Mouse (Mus musculus) myocyte (in vitro differentiated cells): ENCODE results near the gene Espnl. TPM values are rescaled to one million over a fixed set of nuclear protein-coding genes. Genes with fewer than 3 reads are reported as not detected.

Experiments
- H3K27me3 ChIP-seq: one replicate; pipeline ENCODE4 v1.6.1; 2011; ENCODE audit not compliant: control insufficient read depth, insufficient read depth, insufficient read length
- H3K36me3 ChIP-seq: one replicate; pipeline ENCODE4 v1.6.1; 2011; ENCODE audit not compliant: control insufficient read depth, insufficient read depth
- H3K4me2 ChIP-seq: one replicate; pipeline ENCODE4 v1.6.1; 2011; ENCODE audit warnings: low read depth, control low read depth
- H3K4me3 ChIP-seq: one replicate; pipeline ENCODE4 v1.5.1; 2011; ENCODE audit warnings: mild to moderate bottlenecking, control low read depth, moderate library complexity
- H3K79me2 ChIP-seq: one replicate; pipeline ENCODE4 v1.6.1; 2011; ENCODE audit not compliant: control insufficient read depth, insufficient read depth
- H3ac ChIP-seq: one replicate; pipeline ENCODE4 v1.6.1; 2011; ENCODE audit not compliant: control insufficient read depth, insufficient read length
- CEBPB ChIP-seq: IDR thresholded peaks from 2 replicates; pipeline ENCODE4 v1.6.1; 2011; ENCODE audit warnings: mild to moderate bottlenecking, moderate library complexity; ENCODE audit not compliant: poor library complexity, insufficient read depth, severe bottlenecking
- E2F4 ChIP-seq: IDR thresholded peaks from one replicate; pipeline ENCODE4 v1.6.1; 2011; ENCODE audit warnings: mild to moderate bottlenecking, control low read depth, moderate library complexity; ENCODE audit not compliant: insufficient read depth
- MAX ChIP-seq: IDR thresholded peaks from one replicate; pipeline ENCODE4 v1.6.1; 2011; ENCODE audit warnings: low read depth, mild to moderate bottlenecking, control low read depth
- MYOD1 ChIP-seq, 3 experiments: IDR thresholded peaks; one replicate each; pipeline ENCODE4 v1.6.1; 2011; ENCODE audit warnings: control low read depth in 2 of 3, low read depth in 2 of 3, mild to moderate bottlenecking in 2 of 3, moderate library complexity in 1 of 3; ENCODE audit not compliant: insufficient read length in 2 of 3, control insufficient read depth in 1 of 3
- MYOG ChIP-seq, 3 experiments: IDR thresholded peaks; one replicate each; pipeline ENCODE4 v1.6.1; 2011; ENCODE audit warnings: control low read depth in 2 of 3, low read depth in 2 of 3, mild to moderate bottlenecking in 2 of 3; ENCODE audit not compliant: insufficient read length in 2 of 3, control insufficient read depth in 1 of 3, insufficient read depth in 1 of 3
- POLR2A ChIP-seq: IDR thresholded peaks from one replicate; pipeline ENCODE4 v1.6.1; 2011; ENCODE audit warnings: low read depth, mild to moderate bottlenecking, control low read depth, moderate library complexity; ENCODE audit not compliant: insufficient read length
- POLR2AphosphoS2 ChIP-seq: IDR thresholded peaks from one replicate; pipeline ENCODE4 v1.6.1; 2011; ENCODE audit warnings: low read depth, control low read depth; ENCODE audit not compliant: insufficient read length
- REST ChIP-seq: IDR thresholded peaks from one replicate; pipeline ENCODE4 v1.6.1; 2011; ENCODE audit warnings: mild to moderate bottlenecking, control low read depth, moderate library complexity; ENCODE audit not compliant: insufficient read depth, insufficient read length
- SRF ChIP-seq: IDR thresholded peaks from one replicate; pipeline ENCODE4 v1.6.1; 2011; ENCODE audit warnings: low read depth; ENCODE audit not compliant: control insufficient read depth, insufficient read length
- TCF12 ChIP-seq: IDR thresholded peaks from one replicate; pipeline ENCODE4 v1.6.1; 2011; ENCODE audit warnings: mild to moderate bottlenecking, control low read depth; ENCODE audit not compliant: poor library complexity, insufficient read depth, severe bottlenecking
- TCF3 ChIP-seq: IDR thresholded peaks from one replicate; pipeline ENCODE4 v1.6.1; 2011; ENCODE audit warnings: low read depth, control low read depth; ENCODE audit not compliant: insufficient read length
- USF1 ChIP-seq: IDR thresholded peaks from one replicate; pipeline ENCODE4 v1.6.1; 2011; ENCODE audit warnings: low read depth, mild to moderate bottlenecking, control low read depth, moderate library complexity
- polyA plus RNA-seq: library from polyadenylated mRNA; unstranded; fragments of >200 nt; fragmentation: generic; extraction: Trizol; gene quantifications from one replicate; pipeline ENCODE4 v1.2.1, GENCODE M21; 2012; ENCODE audit warnings: missing spikeins

The Espnl gene
- polyA plus RNA-seq, 1 experiment: 0.12 TPM

- Histone ChIP-seq H3K4me3 (no peak overlapping the region), H3ac (no peak overlapping the region), H3K27me3 (no peaks in the 10 kb centered on the region), H3K4me2 (no peak overlapping the region), H3K79me2 (no peaks in the 10 kb centered on the region), H3K36me3 (peaks cover 14% of the 10 kb centered on the region)
- peak; percentile 27 for TF ChIP-seq POLR2AphosphoS2
- no peak for TF ChIP-seq SRF
These were observed 43.2 kb downstream of the Espnl start for GRCm38 (mm10) chr1:91364822-91365644.

- Histone ChIP-seq H3K4me3 (peak overlapping the region; percentile 28), H3K36me3 (peaks cover 13% of the 10 kb centered on the region), H3K79me2 (no peaks in the 10 kb centered on the region), H3K4me2 (peak overlapping the region; percentile 30), H3ac (peak overlapping the region; percentile 24), H3K27me3 (no peaks in the 10 kb centered on the region)
- TF ChIP-seq POLR2A (no peak), MYOD1 (IDR thresholded peaks at IDR 0.05; ENCODE audit: control insufficient read depth in 1 of 3, insufficient read length in 2 of 3, low read depth in 2 of 3) (peak in 1 of 3 experiments; percentile 1), POLR2AphosphoS2 (peak; percentile 34)
These were observed 43.9 kb downstream of the Espnl start for GRCm38 (mm10) chr1:91365816-91366214.

GRCm38 (mm10) chr1:91366215-91367108 is 44.6 kb downstream of the Espnl start, which contains the start of gene Erfe:
Erfe (plus strand) TSS chr1:91366430.
- no peaks in the 10 kb centered on the region for H3K27me3 ChIP-seq
- H3ac ChIP-seq: peak within 1 kb of the TSS; percentile 24
- no peaks in the 10 kb centered on the region for H3K79me2 ChIP-seq
- peak within 1 kb of the TSS; percentile 69 for H3K4me2 ChIP-seq
- H3K4me3 ChIP-seq: peak within 1 kb of the TSS; percentile 28
- TF ChIP-seq POLR2AphosphoS2 (peak; percentile 80), TCF12 (no peak), POLR2A (peak; percentile 63), USF1 (no peak), MYOD1 (IDR thresholded peaks at IDR 0.05; ENCODE audit: control insufficient read depth in 1 of 3, insufficient read length in 2 of 3, low read depth in 2 of 3) (peak in 1 of 3 experiments; percentile 24), E2F4 (peak; percentile 88), CEBPB (no peak)
- H3K36me3 ChIP-seq: peaks cover 9% of the 10 kb centered on the region

GRCm38 (mm10) chr1:91367295-91367694 is 45.4 kb downstream of the Espnl start:
- H3K4me3 ChIP-seq: peak overlapping the region; percentile 28
- H3K4me2 ChIP-seq: peak overlapping the region; percentile 69
- TF ChIP-seq MYOD1 (IDR thresholded peaks at IDR 0.05; ENCODE audit: control insufficient read depth in 1 of 3, insufficient read length in 2 of 3, low read depth in 2 of 3) (no peak), POLR2AphosphoS2 (no peak), REST (no peak), MAX (no peak), E2F4 (no peak), POLR2A (no peak), TCF12 (no peak)

GRCm38 (mm10) chr1:91369408-91369807 is 47.5 kb downstream of the Espnl start:
- Histone ChIP-seq H3K4me2 (no peak overlapping the region), H3K36me3 (peaks cover 8% of the 10 kb centered on the region), H3ac (no peak overlapping the region), H3K27me3 (no peaks in the 10 kb centered on the region), H3K79me2 (no peaks in the 10 kb centered on the region), H3K4me3 (no peak overlapping the region)
- TF ChIP-seq MAX: no peak
- TF ChIP-seq TCF3: no peak
- TF ChIP-seq E2F4: no peak
- TF ChIP-seq POLR2A: no peak
- TF ChIP-seq POLR2AphosphoS2: no peak
- no peak for TF ChIP-seq REST
- peak in 1 of 3 experiments; percentile 68 for TF ChIP-seq MYOD1 (IDR thresholded peaks at IDR 0.05; ENCODE audit: control insufficient read depth in 1 of 3, insufficient read length in 2 of 3, low read depth in 2 of 3)
- TF ChIP-seq TCF12: no peak
- TF ChIP-seq MYOG (IDR thresholded peaks at IDR 0.05; ENCODE audit: control insufficient read depth in 1 of 3, insufficient read depth in 1 of 3, insufficient read length in 2 of 3, low read depth in 2 of 3): peak in 1 of 3 experiments; percentile 52
- TF ChIP-seq CEBPB: no peak
- no peak for TF ChIP-seq SRF
- no peak for TF ChIP-seq USF1

More at GRCm38 (mm10) chr1:91367295-91367694, 45.4 kb downstream of the Espnl start:
- Histone ChIP-seq H3K27me3 (no peaks in the 10 kb centered on the region), H3K79me2 (no peaks in the 10 kb centered on the region), H3ac (no peak overlapping the region), H3K36me3 (peaks cover 8% of the 10 kb centered on the region)
